In the genomic region with DNA sequence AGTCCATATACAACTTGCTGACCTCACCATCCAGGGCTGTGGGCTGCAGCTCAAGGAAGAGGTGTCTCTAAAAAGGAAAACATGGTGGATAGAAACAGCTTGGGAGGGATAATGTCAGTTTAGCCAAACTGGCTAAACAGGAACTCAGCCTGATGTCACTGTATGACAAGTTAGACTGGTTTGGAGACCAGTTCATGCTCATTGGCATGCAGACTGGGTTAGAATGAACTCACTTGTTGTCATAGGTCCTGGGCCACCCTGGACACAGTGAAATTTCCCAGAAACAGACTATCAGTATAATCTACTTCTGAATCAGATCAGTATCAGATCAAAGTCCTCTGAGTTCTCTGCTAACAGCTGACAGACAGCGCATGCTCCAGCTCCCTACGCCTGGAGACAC, we compare ENCODE assay signal across 14 mouse cellular contexts.
DNase-seq lines count a peak whose midpoint lies in the region; ATAC-seq lines count a peak whose summit lies in the region.
"Had no signal": no experiment of that assay in that cellular context is flagged by ENCODE, and none has a peak within 500 bp of the region (broad histone marks: within the 10 kb centered on the region; RNA-seq: fewer than 3 reads in every experiment).

No protein-coding gene starts in this region.

- 0 out of 2 replicates have a peak, but pooled peaks cover 6% of the 10 kb centered on the region for H3K4me1 ChIP-seq in kidney, embryonic 14.5 days (ENCODE audit: control insufficient read depth, insufficient read depth, low read length)
- H3K4me1 ChIP-seq in limb, embryonic 15.5 days, result peaks cover 7% of the 10 kb centered on the region

- no peak overlapping the region for H3K4me2 ChIP-seq in kidney, embryonic 14.5 days (replicated peaks; ENCODE audit: low read depth, low read length)
- no peak overlapping the region for H3K4me2 ChIP-seq in limb, embryonic 15.5 days
- H3K4me2 ChIP-seq: neural tube, embryonic 15.5 days had no signal

- 73% methylated on average over 2 of the region's 2 CpGs for WGBS in kidney, embryonic 14.5 days
- WGBS in limb, embryonic 15.5 days, result 60% methylated on average over 2 of the region's 2 CpGs

- H3K9me3 ChIP-seq in kidney, embryonic 14.5 days (ENCODE audit: control insufficient read depth, low read length), result no peaks in the 10 kb centered on the region
- H3K9me3 ChIP-seq in limb, embryonic 15.5 days, result no peaks in the 10 kb centered on the region
- H3K9me3 ChIP-seq: neural tube, embryonic 15.5 days had no signal

- H3K27ac ChIP-seq in kidney, embryonic 14.5 days (ENCODE audit: low read depth, low read length), result peak overlapping the region; percentile 47; the same call in 1 of the 2 replicates
- H3K27ac ChIP-seq in limb, embryonic 15.5 days, result peak overlapping the region; percentile 76
- H3K27ac ChIP-seq: neural tube, embryonic 15.5 days had no signal

- ATAC-seq in kidney, embryonic 14.5 days (ENCODE audit: low FRiP score, low TSS enrichment), result no peak
- ATAC-seq in limb, embryonic 15.5 days (ENCODE audit: insufficient number of reproducible peaks, low FRiP score, low TSS enrichment, low read depth), result no peak
- no peak for ATAC-seq in inflammation-experienced regulatory T-cells, adult 6 months
- ATAC-seq: midbrain, embryonic 16.5 days had no signal

- DNase-seq in kidney, postnatal 10 days, result no peak
- peak; percentile 67 for DNase-seq in urinary bladder, postnatal 14 days (ENCODE audit: low spot score)
- DNase-seq in urinary bladder, adult 2 months (ENCODE audit: low spot score), result no peak
- DNase-seq in retina, postnatal 1 day, result no peak
- DNase-seq in thymus, postnatal 4 days, result no peak
- DNase-seq: cerebellum, postnatal 10 days; kidney, postnatal 25 days; lung, adult 2 months had no signal

- no peak overlapping the region for H3K4me3 ChIP-seq in kidney, embryonic 14.5 days (ENCODE audit: low read length)
- no peak overlapping the region for H3K4me3 ChIP-seq in limb, embryonic 15.5 days
- H3K4me3 ChIP-seq: erythroblast, embryonic 14.5 days; neural tube, embryonic 15.5 days had no signal

- no peak overlapping the region for H3K9ac ChIP-seq in kidney, embryonic 14.5 days (ENCODE audit: low read depth, low read length)
- H3K9ac ChIP-seq in limb, embryonic 15.5 days, result no peak overlapping the region
- H3K9ac ChIP-seq: neural tube, embryonic 15.5 days had no signal

- H3K27me3 ChIP-seq in kidney, embryonic 14.5 days (ENCODE audit: control insufficient read depth, insufficient read depth, low read length), result no peaks in the 10 kb centered on the region
- no peaks in the 10 kb centered on the region for H3K27me3 ChIP-seq in limb, embryonic 15.5 days
- H3K27me3 ChIP-seq: neural tube, embryonic 15.5 days had no signal

- no peaks in the 10 kb centered on the region for H3K36me3 ChIP-seq in kidney, embryonic 14.5 days (ENCODE audit: control insufficient read depth, insufficient read depth, low read length)
- H3K36me3 ChIP-seq in limb, embryonic 15.5 days, result no peaks in the 10 kb centered on the region
- H3K36me3 ChIP-seq: neural tube, embryonic 15.5 days had no signal
